ENCODE assay signal across 10 mouse cellular contexts in genomic region chr11:100762831-100763230, GRCm38 (mm10). TPM values are rescaled to one million over a fixed set of nuclear protein-coding genes. Genes with fewer than 3 reads are reported as not detected.
A peak's percentile ranks its signal among the peaks of the same experiment; 100 is the strongest.
DNase-seq lines count a peak whose midpoint lies in the region; ATAC-seq and TF ChIP-seq lines count a peak whose summit lies in the region.
"Had no signal": no experiment of that assay in that cellular context is flagged by ENCODE, and none has a peak within 500 bp of the region (broad histone marks: within the 10 kb centered on the region; RNA-seq: fewer than 3 reads in every experiment).

Gene Hcrt, minus strand, starts transcription at chr11:100762931.

- H3K4me1 ChIP-seq in embryonic facial prominence, embryonic 14.5 days (ENCODE audit: control insufficient read depth, insufficient read depth, low read length): 0 out of 2 replicates have a peak, but pooled peaks cover 6% of the 10 kb centered on the region
- peaks cover 18% of the 10 kb centered on the region for H3K4me1 ChIP-seq in intestine, embryonic 15.5 days (replicated peaks)
- H3K4me1 ChIP-seq in neural tube, embryonic 12.5 days: peaks cover 14% of the 10 kb centered on the region

- intact Hi-C loops in left cerebral cortex, adult 2 months (cut with DNase I): no loop called here
- intact Hi-C loops in left cerebral cortex, postnatal 36 days (cut with DNase I): loop anchor here (5.0 kb wide), 2 partner anchors 191 to 194 kb away; partner anchors contain the start of gene Cnp

- peak within 1 kb of the TSS; percentile 46 for H3K4me3 ChIP-seq in left cerebral cortex, adult 2 months
- peak within 1 kb of the TSS; percentile 32 for H3K4me3 ChIP-seq in embryonic facial prominence, embryonic 14.5 days (ENCODE audit: low read depth, low read length)
- H3K4me3 ChIP-seq in intestine, embryonic 15.5 days (replicated peaks): peak within 1 kb of the TSS; percentile 42
- H3K4me3 ChIP-seq in neural tube, embryonic 12.5 days: peak within 1 kb of the TSS; percentile 38
- H3K4me3 ChIP-seq: myocyte had no signal

- DNase-seq in left cerebral cortex, adult 2 months (ENCODE audit: extremely low spot score in 1 of 2, low spot score in 2 of 2): no peak
- DNase-seq in left cerebral cortex, postnatal 36 days (ENCODE audit: low spot score in 2 of 2): no peak
- no peak for DNase-seq in embryonic facial prominence, embryonic 14.5 days (ENCODE audit: low spot score)
- no peak for DNase-seq in frontal cortex, adult 2 months (ENCODE audit: extremely low spot score in 1 of 2, low spot score in 1 of 2)
- no peak for DNase-seq in adrenal gland, adult 18-20 months (ENCODE audit: low spot score in 2 of 2)

- no peaks in the 10 kb centered on the region for H3K9me3 ChIP-seq in embryonic facial prominence, embryonic 14.5 days (ENCODE audit: control insufficient read depth, low read length)
- no peaks in the 10 kb centered on the region for H3K9me3 ChIP-seq in intestine, embryonic 15.5 days
- no peaks in the 10 kb centered on the region for H3K9me3 ChIP-seq in neural tube, embryonic 12.5 days

- peak within 1 kb of the TSS; percentile 59 for H3K4me2 ChIP-seq in embryonic facial prominence, embryonic 14.5 days (ENCODE audit: low read depth, low read length)
- peak within 1 kb of the TSS; percentile 82 for H3K4me2 ChIP-seq in intestine, embryonic 15.5 days (replicated peaks)
- peak within 1 kb of the TSS; percentile 73 for H3K4me2 ChIP-seq in neural tube, embryonic 12.5 days (replicated peaks)

- peak within 1 kb of the TSS; percentile 41 for H3K9ac ChIP-seq in embryonic facial prominence, embryonic 14.5 days (ENCODE audit: low read depth, low read length)
- peak within 1 kb of the TSS; percentile 45 for H3K9ac ChIP-seq in intestine, embryonic 15.5 days
- H3K9ac ChIP-seq in neural tube, embryonic 12.5 days: peak within 1 kb of the TSS; percentile 53; the same call in 1 of the 2 replicates

- peaks cover 43% of the 10 kb centered on the region for H3K27me3 ChIP-seq in embryonic facial prominence, embryonic 14.5 days (replicated peaks; ENCODE audit: control insufficient read depth, insufficient read depth, low read length)
- H3K27me3 ChIP-seq in intestine, embryonic 15.5 days (replicated peaks): peaks cover 28% of the 10 kb centered on the region
- peaks cover 35% of the 10 kb centered on the region for H3K27me3 ChIP-seq in neural tube, embryonic 12.5 days (replicated peaks)

- no peak for ATAC-seq in embryonic facial prominence, embryonic 14.5 days (ENCODE audit: low read depth)
- no peak for ATAC-seq in intestine, embryonic 15.5 days
- no peak for ATAC-seq in neural tube, embryonic 12.5 days (ENCODE audit: low FRiP score, low read depth)
- ATAC-seq in inflammation-experienced regulatory T-cells, adult 6 months: no peak

- TF ChIP-seq CTCF in left cerebral cortex, adult 2 months (IDR thresholded peaks at IDR 0.05): no peak

- peak within 1 kb of the TSS; percentile 69 for H3K27ac ChIP-seq in left cerebral cortex, adult 2 months
- no peak within 1 kb of the TSS for H3K27ac ChIP-seq in embryonic facial prominence, embryonic 14.5 days (replicated peaks; ENCODE audit: low read depth, low read length)
- H3K27ac ChIP-seq in intestine, embryonic 15.5 days: no peak within 1 kb of the TSS
- no peak within 1 kb of the TSS for H3K27ac ChIP-seq in neural tube, embryonic 12.5 days

- 82% methylated on average over 7 of the region's 7 CpGs for WGBS in embryonic facial prominence, embryonic 14.5 days
- 83% methylated on average over 7 of the region's 7 CpGs for WGBS in intestine, embryonic 15.5 days
- WGBS in neural tube, embryonic 12.5 days: 86% methylated on average over 7 of the region's 7 CpGs

- no peaks in the 10 kb centered on the region for H3K36me3 ChIP-seq in embryonic facial prominence, embryonic 14.5 days (ENCODE audit: control insufficient read depth, insufficient read depth, low read length)
- H3K36me3 ChIP-seq in intestine, embryonic 15.5 days: no peaks in the 10 kb centered on the region
- no peaks in the 10 kb centered on the region for H3K36me3 ChIP-seq in neural tube, embryonic 12.5 days

RNA-seq across cellular contexts. Expression of gene Hcrt, which starts in this region (rescaled TPM):
- not detected for total RNA-seq in left cerebral cortex, adult 2 months (2021)
- total RNA-seq in left cerebral cortex, postnatal 36 days (2021): under 1 TPM; 0.59 to 0.77 TPM
- polyA plus RNA-seq in embryonic facial prominence, embryonic 14.5 days (2014; fragmentation: Nextera tagmentation; extraction: Ambion mirVana): not detected in 2 replicates
- not detected in 2 replicates for polyA plus RNA-seq in intestine, embryonic 15.5 days (2015; fragmentation: Nextera tagmentation; extraction: Ambion mirVana)
- polyA plus RNA-seq in neural tube, embryonic 12.5 days (2016; fragmentation: Nextera tagmentation; extraction: Ambion mirVana): 0.38 TPM in 1 of 2 replicates, not detected in the other
- polyA plus RNA-seq in frontal cortex, adult 2 months (2012; rRNA removed): 0.50 and 0.62 TPM in 2 replicates
- not detected for polyA plus RNA-seq in inflammation-experienced regulatory T-cells, adult 6 months (2017; shearing (Covaris generic))
- total RNA-seq in adrenal gland, adult 18-20 months (2021): not detected
- total RNA-seq: gastrocnemius, adult 8-10 months had no signal
- polyA plus RNA-seq: myocyte had no signal
